16 mouse cellular contexts compared by ENCODE assay signal in the genomic region with DNA sequence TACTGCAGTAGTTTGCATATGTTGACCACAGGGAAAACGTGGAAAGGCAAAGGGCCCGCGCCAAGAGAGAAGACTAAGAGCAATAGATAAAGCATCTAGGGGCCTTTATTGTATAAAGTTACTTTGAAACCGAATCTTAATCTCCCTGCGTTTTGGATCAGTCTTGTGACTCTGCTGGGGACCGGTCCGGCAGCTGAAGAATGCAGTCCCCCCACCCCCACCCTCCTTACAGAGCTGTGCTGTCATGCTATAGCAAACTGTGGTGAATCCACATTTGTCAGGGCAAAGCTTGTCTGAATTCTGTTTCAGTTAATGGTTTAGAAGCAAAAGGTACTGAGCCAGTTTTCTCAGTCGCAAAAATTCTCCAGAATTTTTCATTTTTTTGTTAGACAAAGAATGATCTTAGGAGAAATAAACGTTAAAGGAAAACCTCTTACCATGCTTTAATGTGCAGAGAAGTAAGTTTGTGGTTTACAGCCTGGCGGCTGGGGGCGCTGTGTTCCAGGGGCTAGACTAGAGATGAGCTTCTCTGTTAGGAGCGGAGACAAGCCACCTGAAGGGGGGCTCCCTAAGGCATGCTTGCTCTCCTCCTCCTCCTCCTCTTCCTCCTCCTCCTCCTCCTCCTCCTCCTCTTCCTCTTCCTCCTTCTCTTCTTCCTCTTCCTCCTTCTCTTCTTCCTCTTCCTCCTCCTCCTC. TPM values are rescaled to one million over a fixed set of nuclear protein-coding genes. Genes with fewer than 3 reads are reported as not detected.
DNase-seq lines count a peak whose midpoint lies in the region; ATAC-seq and TF ChIP-seq lines count a peak whose summit lies in the region.
"Had no signal": no experiment of that assay in that cellular context is flagged by ENCODE, and none has a peak within 500 bp of the region (broad histone marks: within the 10 kb centered on the region; RNA-seq: fewer than 3 reads in every experiment).

No protein-coding gene starts in this region.

- H3K36me3 ChIP-seq in hindbrain, postnatal 0 days (ENCODE audit: insufficient read depth, low read length) = no peaks in the 10 kb centered on the region
- H3K36me3 ChIP-seq in hindbrain, embryonic 12.5 days = no peaks in the 10 kb centered on the region
- H3K36me3 ChIP-seq in intestine, embryonic 16.5 days (ENCODE audit: control insufficient read depth, insufficient read depth, low read length) = no peaks in the 10 kb centered on the region
- H3K36me3 ChIP-seq in forebrain, embryonic 14.5 days (ENCODE audit: control insufficient read depth, insufficient read depth, low read length) = no peaks in the 10 kb centered on the region
- H3K36me3 ChIP-seq: forebrain, embryonic 10.5 days had no signal

- no peak overlapping the region for H3K9ac ChIP-seq in hindbrain, postnatal 0 days (replicated peaks; ENCODE audit: low read length)
- no peak overlapping the region for H3K9ac ChIP-seq in hindbrain, embryonic 12.5 days
- no peak overlapping the region for H3K9ac ChIP-seq in intestine, embryonic 16.5 days (ENCODE audit: low read depth, low read length)
- H3K9ac ChIP-seq in forebrain, embryonic 14.5 days (ENCODE audit: low read length) = no peak overlapping the region
- H3K9ac ChIP-seq: heart, embryonic 12.5 days; lung, embryonic 15.5 days had no signal

- peak; percentile 12; the same call in 1 of the 2 replicates for TF ChIP-seq CTCF in hindbrain, postnatal 0 days (IDR thresholded peaks at IDR 0.05; ENCODE audit: low read depth)

- DNase-seq in hindbrain, postnatal 0 days (ENCODE audit: low spot score) = no peak
- peak; percentile 12 for DNase-seq in thymus, postnatal 14 days
- DNase-seq in thymus, postnatal 25 days = no peak
- DNase-seq in thymus, postnatal 4 days = peak; percentile 54
- DNase-seq in cerebellum, postnatal 4 days (ENCODE audit: low spot score in 2 of 2) = no peak
- no peak for DNase-seq in forebrain, embryonic 14.5 days (ENCODE audit: low spot score)
- DNase-seq: adrenal gland, adult 8-10 months; cerebellum, postnatal 36 days; layer of hippocampus, adult 9-11 months; left cerebral cortex, postnatal 4 days; midbrain, embryonic 14.5 days had no signal

- H3K27me3 ChIP-seq in hindbrain, postnatal 0 days (ENCODE audit: insufficient read depth, low read length) = no peaks in the 10 kb centered on the region
- no peaks in the 10 kb centered on the region for H3K27me3 ChIP-seq in hindbrain, embryonic 12.5 days
- H3K27me3 ChIP-seq in intestine, embryonic 16.5 days (replicated peaks; ENCODE audit: control insufficient read depth, insufficient read depth, low read length) = no peaks in the 10 kb centered on the region
- no peaks in the 10 kb centered on the region for H3K27me3 ChIP-seq in forebrain, embryonic 14.5 days (replicated peaks; ENCODE audit: control insufficient read depth, insufficient read depth, low read length)
- H3K27me3 ChIP-seq: heart, embryonic 12.5 days; lung, embryonic 15.5 days had no signal

- H3K4me3 ChIP-seq in hindbrain, postnatal 0 days (ENCODE audit: low read length) = no peak overlapping the region
- no peak overlapping the region for H3K4me3 ChIP-seq in hindbrain, embryonic 12.5 days
- H3K4me3 ChIP-seq in intestine, embryonic 16.5 days (ENCODE audit: low read length) = no peak overlapping the region
- H3K4me3 ChIP-seq in forebrain, embryonic 14.5 days (ENCODE audit: low read depth, low read length) = no peak overlapping the region
- H3K4me3 ChIP-seq: forebrain, embryonic 10.5 days; heart, embryonic 12.5 days; lung, embryonic 15.5 days had no signal

- H3K4me1 ChIP-seq in hindbrain, postnatal 0 days (ENCODE audit: insufficient read depth, low read length) = no peaks in the 10 kb centered on the region
- H3K4me1 ChIP-seq in hindbrain, embryonic 12.5 days = no peaks in the 10 kb centered on the region
- H3K4me1 ChIP-seq in intestine, embryonic 16.5 days (ENCODE audit: control insufficient read depth, insufficient read depth, low read length) = no peaks in the 10 kb centered on the region; the same call in 1 of the 2 replicates
- no peaks in the 10 kb centered on the region for H3K4me1 ChIP-seq in forebrain, embryonic 14.5 days (ENCODE audit: control insufficient read depth, insufficient read depth, low read length)

- ATAC-seq in hindbrain, postnatal 0 days = no peak
- ATAC-seq in hindbrain, embryonic 12.5 days (ENCODE audit: low FRiP score) = no peak
- no peak for ATAC-seq in intestine, embryonic 16.5 days
- ATAC-seq in forebrain, embryonic 14.5 days = no peak

- H3K27ac ChIP-seq in hindbrain, postnatal 0 days = no peak overlapping the region
- no peak overlapping the region for H3K27ac ChIP-seq in hindbrain, embryonic 12.5 days
- peak overlapping the region; percentile 68 for H3K27ac ChIP-seq in intestine, embryonic 16.5 days (ENCODE audit: low read length)
- no peak overlapping the region for H3K27ac ChIP-seq in forebrain, embryonic 14.5 days (ENCODE audit: low read depth, low read length)
- H3K27ac ChIP-seq: forebrain, embryonic 10.5 days; lung, embryonic 15.5 days had no signal

- H3K9me3 ChIP-seq in hindbrain, postnatal 0 days (ENCODE audit: low read length) = no peaks in the 10 kb centered on the region
- H3K9me3 ChIP-seq in hindbrain, embryonic 12.5 days (replicated peaks) = no peaks in the 10 kb centered on the region
- no peaks in the 10 kb centered on the region for H3K9me3 ChIP-seq in intestine, embryonic 16.5 days (ENCODE audit: control insufficient read depth, low read length)
- no peaks in the 10 kb centered on the region for H3K9me3 ChIP-seq in forebrain, embryonic 14.5 days (replicated peaks; ENCODE audit: control insufficient read depth, low read length)
- H3K9me3 ChIP-seq: forebrain, embryonic 10.5 days; heart, embryonic 12.5 days; lung, embryonic 15.5 days had no signal

- H3K4me2 ChIP-seq in hindbrain, postnatal 0 days (ENCODE audit: low read depth, low read length) = no peak overlapping the region
- no peak overlapping the region for H3K4me2 ChIP-seq in hindbrain, embryonic 12.5 days (replicated peaks)
- no peak overlapping the region; the same call in 1 of the 2 replicates for H3K4me2 ChIP-seq in intestine, embryonic 16.5 days (ENCODE audit: low read depth, low read length)
- H3K4me2 ChIP-seq in forebrain, embryonic 14.5 days (ENCODE audit: low read length) = no peak overlapping the region
- H3K4me2 ChIP-seq: heart, embryonic 12.5 days; lung, embryonic 15.5 days had no signal

- WGBS in hindbrain, postnatal 0 days = 35% methylated on average over 12 of the region's 12 CpGs
- WGBS in hindbrain, embryonic 12.5 days = 27% methylated on average over 12 of the region's 12 CpGs
- WGBS in intestine, embryonic 16.5 days = 30% methylated on average over 12 of the region's 12 CpGs
- WGBS in forebrain, embryonic 14.5 days = 25% methylated on average over 12 of the region's 12 CpGs

RNA-seq across cellular contexts. Expression of a gene that starts 46.8 kb away (rescaled TPM):
- total RNA-seq in hindbrain, postnatal 0 days (2014; rRNA removed) = 20.3 and 28.9 TPM in 2 replicates
- polyA plus RNA-seq in hindbrain, postnatal 0 days (2015; fragmentation: Nextera tagmentation; extraction: Ambion mirVana) = 11.9 and 14.8 TPM in 2 replicates
- polyA plus RNA-seq in hindbrain, embryonic 12.5 days (2016; fragmentation: Nextera tagmentation; extraction: Ambion mirVana) = 33.0 and 38.8 TPM in 2 replicates
- polyA plus RNA-seq in intestine, embryonic 16.5 days (2015; fragmentation: Nextera tagmentation; extraction: Ambion mirVana) = 91.2 and 109 TPM in 2 replicates
- polyA plus RNA-seq in forebrain, embryonic 14.5 days (2014; fragmentation: Nextera tagmentation; extraction: Ambion mirVana) = 16.8 and 19.6 TPM in 2 replicates

Comparison
In these comparisons a context has a peak if more than half of its experiments do, and no peak if none do; other contexts are left out.
1. DNase-seq: peak in thymus, postnatal 14 days (single experiment) and thymus, postnatal 4 days (single experiment); none in hindbrain, postnatal 0 days (single experiment), thymus, postnatal 25 days (single experiment), cerebellum, postnatal 4 days (0 of 2) and forebrain, embryonic 14.5 days (single experiment).